Mouse (Mus musculus): ENCODE measurements around the gene Cdc7. TPM values are rescaled to one million over a fixed set of nuclear protein-coding genes. Genes with fewer than 3 reads are reported as not detected.

The Cdc7 gene
- total and polyA plus RNA-seq, 2 experiments from 2014 or later = 23.5 to 36.8 TPM

DNA sequence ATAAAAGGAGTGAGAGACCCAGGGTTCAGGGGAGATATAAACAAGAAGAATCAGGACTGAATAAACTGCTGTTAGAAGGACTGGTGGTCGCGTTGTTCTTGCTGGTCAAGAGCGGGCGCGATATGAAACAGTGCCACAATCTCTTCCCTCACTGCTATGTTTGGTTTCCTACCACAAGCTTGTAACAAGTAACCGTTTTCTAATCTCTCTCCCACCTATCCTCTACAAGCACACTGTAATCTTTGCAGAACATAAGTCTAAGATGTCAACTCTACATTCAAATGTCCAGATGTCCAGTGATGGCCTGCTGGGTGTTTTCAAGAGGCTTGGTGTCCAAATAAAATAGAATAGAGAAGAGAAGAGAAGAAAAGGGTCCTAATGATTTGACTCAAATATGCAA, 15.4 kb upstream of the Cdc7 start:
- Histone ChIP-seq H3K36me3 (ENCODE audit: insufficient read depth) (no peaks in the 10 kb centered on the region), H3K27me3 (ENCODE audit: insufficient read depth, low read length) (no peaks in the 10 kb centered on the region), H3K9ac (no peak overlapping the region), H3K9me3 (ENCODE audit: low read length) (0 out of 2 replicates have a peak, but pooled peaks cover 1% of the 10 kb centered on the region), H3K4me3 (ENCODE audit: low read depth, low read length) (no peak overlapping the region), H3K4me1 (ENCODE audit: insufficient read depth) (no peaks in the 10 kb centered on the region), H3K4me2 (ENCODE audit: low read depth) (no peak overlapping the region), H3K27ac (ENCODE audit: low read depth, low read length) (no peak overlapping the region)
- TF ChIP-seq CTCF (IDR thresholded peaks at IDR 0.05; ENCODE audit: low read depth) = no peak
- 89% methylated on average over 6 of the region's 6 CpGs for WGBS
- ATAC-seq (no peak), DNase-seq (no peak)

DNA sequence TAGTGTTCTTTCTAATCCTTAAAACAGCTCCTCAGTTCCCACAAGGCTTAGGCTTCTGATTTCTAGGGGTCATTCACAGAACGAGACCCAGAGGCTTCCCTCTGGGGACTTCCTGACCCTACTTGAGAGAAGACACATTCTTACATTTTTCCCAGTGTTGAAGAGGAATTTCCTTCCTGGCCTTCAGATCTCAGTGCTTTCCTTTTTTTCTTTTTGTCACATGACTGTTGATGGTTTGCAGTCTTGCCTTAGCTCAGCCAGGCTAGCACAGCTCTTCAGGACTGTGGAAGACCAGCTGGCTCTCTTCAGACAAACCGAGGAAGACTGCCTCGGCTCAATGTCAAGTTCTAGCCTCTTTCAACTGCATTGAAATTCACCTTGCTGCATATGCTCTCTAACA, 7.7 kb upstream of the Cdc7 start:
- Histone ChIP-seq H3K4me1 (ENCODE audit: insufficient read depth) (no peaks in the 10 kb centered on the region), H3K4me2 (ENCODE audit: low read depth) (no peak overlapping the region), H3K4me3 (ENCODE audit: low read depth, low read length) (no peak overlapping the region), H3K9ac (no peak overlapping the region), H3K27me3 (ENCODE audit: insufficient read depth, low read length) (no peaks in the 10 kb centered on the region), H3K9me3 (ENCODE audit: low read length) (0 out of 2 replicates have a peak, but pooled peaks cover 5% of the 10 kb centered on the region), H3K36me3 (ENCODE audit: insufficient read depth) (no peaks in the 10 kb centered on the region), H3K27ac (ENCODE audit: low read depth, low read length) (no peak overlapping the region)
- TF ChIP-seq CTCF (IDR thresholded peaks at IDR 0.05; ENCODE audit: low read depth) = no peak
- ATAC-seq (no peak), DNase-seq (no peak)
- WGBS = 73% methylated on average over 3 of the region's 3 CpGs

- WGBS = 48% methylated on average over 3 of the region's 3 CpGs
- Histone ChIP-seq H3K4me1 (ENCODE audit: insufficient read depth) (0 out of 2 replicates have a peak, but pooled peaks cover 3% of the 10 kb centered on the region), H3K4me3 (ENCODE audit: low read depth, low read length) (no peak overlapping the region), H3K27ac (ENCODE audit: low read depth, low read length) (no peak overlapping the region), H3K4me2 (ENCODE audit: low read depth) (no peak overlapping the region), H3K27me3 (ENCODE audit: insufficient read depth, low read length) (no peaks in the 10 kb centered on the region), H3K9me3 (ENCODE audit: low read length) (0 out of 2 replicates have a peak, but pooled peaks cover under 1% of the 10 kb centered on the region), H3K9ac (no peak overlapping the region), H3K36me3 (ENCODE audit: insufficient read depth) (no peaks in the 10 kb centered on the region)
- DNase-seq (peak; percentile 18), ATAC-seq (no peak)
- TF ChIP-seq CTCF (IDR thresholded peaks at IDR 0.05; ENCODE audit: low read depth) = no peak
Measured at GRCm38 (mm10) chr5:106959031-106959430, 5.1 kb upstream of the Cdc7 start.

DNA sequence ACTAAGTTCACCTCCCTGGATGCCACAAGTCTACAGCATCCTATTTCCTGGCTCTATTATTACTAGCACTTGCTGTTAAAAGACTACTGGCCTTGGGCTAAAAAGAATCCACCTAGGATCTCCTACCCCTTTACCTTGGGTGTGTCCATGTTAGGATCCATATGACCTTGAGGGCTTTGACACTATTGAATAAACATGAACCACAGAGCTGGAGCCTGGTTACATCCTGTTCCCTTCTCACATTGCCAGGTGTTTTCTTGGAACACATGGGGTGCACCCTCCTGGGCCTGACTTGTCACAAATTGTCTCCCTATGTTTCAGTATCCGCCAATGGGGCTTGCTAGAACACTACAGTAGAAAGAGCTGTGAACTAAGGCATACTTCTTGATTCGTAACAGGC, 3.7 kb upstream of the Cdc7 start:
- ATAC-seq (no peak), DNase-seq (no peak)
- Histone ChIP-seq H3K27me3 (ENCODE audit: insufficient read depth, low read length) (no peaks in the 10 kb centered on the region), H3K36me3 (ENCODE audit: insufficient read depth) (no peaks in the 10 kb centered on the region), H3K4me1 (ENCODE audit: insufficient read depth) (0 out of 2 replicates have a peak, but pooled peaks cover 3% of the 10 kb centered on the region), H3K4me3 (ENCODE audit: low read depth, low read length) (no peak overlapping the region), H3K4me2 (ENCODE audit: low read depth) (no peak overlapping the region), H3K9me3 (ENCODE audit: low read length) (no peaks in the 10 kb centered on the region), H3K27ac (ENCODE audit: low read depth, low read length) (no peak overlapping the region), H3K9ac (no peak overlapping the region)
- 85% methylated on average over 2 of the region's 2 CpGs for WGBS
- no peak for TF ChIP-seq CTCF (IDR thresholded peaks at IDR 0.05; ENCODE audit: low read depth)

GRCm38 (mm10) chr5:106964513-106965014, 442 bp downstream of the Cdc7 start:
- DNase-seq = no peak
- TF ChIP-seq CTCF (IDR thresholded peaks at IDR 0.05; ENCODE audit: low read depth) = no peak

GRCm38 (mm10) chr5:106966443-106966842, 2.3 kb downstream of the Cdc7 start:
- Histone ChIP-seq H3K4me2 (ENCODE audit: low read depth) (no peak overlapping the region), H3K27me3 (ENCODE audit: insufficient read depth, low read length) (no peaks in the 10 kb centered on the region), H3K4me3 (ENCODE audit: low read depth, low read length) (no peak overlapping the region), H3K9me3 (ENCODE audit: low read length) (no peaks in the 10 kb centered on the region), H3K36me3 (ENCODE audit: insufficient read depth) (peaks cover 6% of the 10 kb centered on the region), H3K27ac (ENCODE audit: low read depth, low read length) (no peak overlapping the region), H3K9ac (no peak overlapping the region), H3K4me1 (ENCODE audit: insufficient read depth) (0 out of 2 replicates have a peak, but pooled peaks cover 3% of the 10 kb centered on the region)
- TF ChIP-seq CTCF (IDR thresholded peaks at IDR 0.05; ENCODE audit: low read depth) = no peak
- no peak for ATAC-seq
- WGBS = 94% methylated on average over 3 of the region's 3 CpGs
- no peak for DNase-seq

More at GRCm38 (mm10) chr5:106964513-106965014, 442 bp downstream of the Cdc7 start:
- 3% methylated on average over 41 of the region's 41 CpGs for WGBS
- Histone ChIP-seq H3K9me3 (ENCODE audit: low read length) (no peaks in the 10 kb centered on the region), H3K9ac (peak overlapping the region; percentile 67), H3K27me3 (ENCODE audit: insufficient read depth, low read length) (no peaks in the 10 kb centered on the region), H3K27ac (ENCODE audit: low read depth, low read length) (peak overlapping the region; percentile 66; the same call in 1 of the 2 replicates), H3K36me3 (ENCODE audit: insufficient read depth) (no peaks in the 10 kb centered on the region), H3K4me3 (ENCODE audit: low read depth, low read length) (peak overlapping the region; percentile 79), H3K4me2 (ENCODE audit: low read depth) (peak overlapping the region; percentile 92), H3K4me1 (ENCODE audit: insufficient read depth) (0 out of 2 replicates have a peak, but pooled peaks cover 3% of the 10 kb centered on the region)
- peak; percentile 88 for ATAC-seq

GRCm38 (mm10) chr5:106967578-106967977, 3.5 kb downstream of the Cdc7 start:
- TF ChIP-seq CTCF (IDR thresholded peaks at IDR 0.05; ENCODE audit: low read depth) = no peak
- DNase-seq (no peak), ATAC-seq (no peak)
- Histone ChIP-seq H3K4me1 (ENCODE audit: insufficient read depth) (0 out of 2 replicates have a peak, but pooled peaks cover 3% of the 10 kb centered on the region), H3K9ac (no peak overlapping the region), H3K27ac (ENCODE audit: low read depth, low read length) (no peak overlapping the region), H3K9me3 (ENCODE audit: low read length) (no peaks in the 10 kb centered on the region), H3K4me2 (ENCODE audit: low read depth) (no peak overlapping the region), H3K36me3 (ENCODE audit: insufficient read depth) (peaks cover 12% of the 10 kb centered on the region), H3K27me3 (ENCODE audit: insufficient read depth, low read length) (no peaks in the 10 kb centered on the region), H3K4me3 (ENCODE audit: low read depth, low read length) (no peak overlapping the region)
- 97% methylated on average over 1 of the region's 1 CpGs for WGBS
